Mouse (Mus musculus) heart, adult 2 months (tissue): ENCODE results near the gene Spg11. TPM values are rescaled to one million over a fixed set of nuclear protein-coding genes. Genes with fewer than 3 reads are reported as not detected.

Experiments used
- DNase-seq, 2 experiments: peaks; one replicate each; pipeline ENCODE4 v3.0.0; 2021
- H3K27ac ChIP-seq: fragments of 200-600 bp; 2 replicates; pipeline ENCODE4 v1.8.1; 2022
- H3K27me3 ChIP-seq: fragments of 200-500 bp; 2 replicates; pipeline ENCODE4 v1.6.1; 2012; ENCODE audit warnings: mild to moderate bottlenecking, low read length, inconsistent platforms, mixed read lengths; ENCODE audit not compliant: control insufficient read depth, insufficient read depth
- H3K36me3 ChIP-seq: fragments of 200-500 bp; 2 replicates; pipeline ENCODE4 v1.6.1; 2012; ENCODE audit warnings: low read length, inconsistent platforms; ENCODE audit not compliant: control insufficient read depth, insufficient read depth
- H3K4me1 ChIP-seq: fragments of 200-500 bp; 2 replicates; pipeline ENCODE4 v1.6.1; 2011; ENCODE audit warnings: low read length; ENCODE audit not compliant: control insufficient read depth, insufficient read depth
- H3K4me3 ChIP-seq: fragments of 200-600 bp; 2 replicates; pipeline ENCODE4 v1.8.1; 2022
- H3K79me2 ChIP-seq: fragments of 200-500 bp; replicated peaks from 2 replicates; pipeline ENCODE4 v1.6.1; 2012; ENCODE audit warnings: mild to moderate bottlenecking, inconsistent platforms, low read length, moderate library complexity, mixed read lengths; ENCODE audit not compliant: control insufficient read depth, insufficient read depth
- H3K9ac ChIP-seq: fragments of 200-500 bp; 2 replicates; pipeline ENCODE4 v1.6.1; 2012; ENCODE audit warnings: low read depth, mild to moderate bottlenecking, control low read depth, inconsistent platforms, low read length, mixed read lengths
- CTCF ChIP-seq: fragments of 200-600 bp; IDR thresholded peaks from 2 replicates; pipeline ENCODE4 v1.8.1; 2022; ENCODE audit warnings: antibody characterized with exemption, mild to moderate bottlenecking, moderate library complexity
- EP300 ChIP-seq: fragments of 200-500 bp; IDR thresholded peaks from 2 replicates; pipeline ENCODE4 v1.6.1; 2011; ENCODE audit warnings: low read depth, low read length, control low read depth; ENCODE audit not compliant: insufficient read depth
- POLR2A ChIP-seq: fragments of 200-500 bp; IDR thresholded peaks from 2 replicates; pipeline ENCODE4 v1.6.1; 2011; ENCODE audit warnings: mild to moderate bottlenecking, low read depth, low read length, control low read depth; ENCODE audit not compliant: insufficient read depth
- WGBS: fragments of 180-500 bp; shearing (Covaris S2); methylation state at CpG from one replicate; pipeline ENCODE4 v1.1.7; 2018; 5-methylcytosine and 5-hydroxymethylcytosine counted together
- intact Hi-C: fragments of 180-260 bp; cut with DNase I; formaldehyde crosslinking; loops from one replicate; pipeline ENCODE4 v1.15.1; 2025
- microRNA-seq, 2 experiments: library from miRNA; unstranded; fragments of <30 nt; microRNA quantifications; one replicate each; pipeline ENCODE4 v1.2.0; 2021
- polyA plus RNA-seq: library from polyadenylated mRNA; depleted of rRNA; stranded (reverse); fragments of >200 nt; gene quantifications from 2 replicates; pipeline ENCODE4 v1.2.3, GENCODE M21; 2012; rRNA removed
- total RNA-seq, 2 experiments: library from RNA; stranded (reverse); gene quantifications; 2 replicates each; pipeline ENCODE4 v1.2.3; 2021

The Spg11 gene
- total and polyA plus RNA-seq, 3 experiments = 3.8 to 11.3 (median 10.8) TPM

- no peak for TF ChIP-seq EP300
- no peak for TF ChIP-seq CTCF
- TF ChIP-seq POLR2A = no peak
- no peak overlapping the region for H3K4me3 ChIP-seq
- H3K36me3 ChIP-seq = no peaks in the 10 kb centered on the region
- H3K79me2 ChIP-seq = no peaks in the 10 kb centered on the region
- no peak overlapping the region for H3K9ac ChIP-seq
- DNase-seq = no peak
- no peak overlapping the region for H3K27ac ChIP-seq
- H3K4me1 ChIP-seq = no peaks in the 10 kb centered on the region
- WGBS = 83% methylated on average over 7 of the region's 7 CpGs
- intact Hi-C loops = no loop called here
- no peaks in the 10 kb centered on the region for H3K27me3 ChIP-seq
Measured at GRCm38 (mm10) chr2:122011441-122011840, 106.7 kb downstream of the Spg11 start.

- no peaks in the 10 kb centered on the region for H3K79me2 ChIP-seq
- no peak overlapping the region for H3K4me3 ChIP-seq
- 95% methylated on average over 3 of the region's 3 CpGs for WGBS
- H3K36me3 ChIP-seq = no peaks in the 10 kb centered on the region
- no peak for DNase-seq
- intact Hi-C loops = no loop called here
- no peak overlapping the region for H3K9ac ChIP-seq
- H3K4me1 ChIP-seq = no peaks in the 10 kb centered on the region
- H3K27ac ChIP-seq = no peak overlapping the region
- TF ChIP-seq CTCF (no peak), POLR2A (no peak)
- H3K27me3 ChIP-seq = no peaks in the 10 kb centered on the region
Measured at GRCm38 (mm10) chr2:122008832-122009231, 109.4 kb downstream of the Spg11 start.

Small RNA genes within 50 kb of the gene (microRNA-seq; reads per million reads assigned to microRNA genes)
- gene Gm47314 = 0 reads per million in 2 experiments

Other genes with a start within 250 kb of the Spg11 start
- 10 to 100 TPM; 12.1 to 12.6 TPM for gene Ctdspl2, start 162.4 kb downstream of the Spg11 start, total RNA-seq
- 3.1 and 6.1 TPM in 2 replicates for gene Ctdspl2, start 162.4 kb downstream of the Spg11 start, polyA plus RNA-seq
- not detected for gene Mageb3, start 162.3 kb downstream of the Spg11 start, total RNA-seq
- not detected in 2 replicates for gene Mageb3, start 162.3 kb downstream of the Spg11 start, polyA plus RNA-seq
- gene Eif3j1, start 89.8 kb downstream of the Spg11 start, total RNA-seq = 10 to 100 TPM; 20.0 to 22.2 TPM
- 4.7 and 15.6 TPM in 2 replicates for gene Eif3j1, start 89.8 kb downstream of the Spg11 start, polyA plus RNA-seq
- 100 to 1,000 TPM; 201 to 240 TPM for gene B2m, start 29.3 kb upstream of the Spg11 start, total RNA-seq
- 400 and 574 TPM in 2 replicates for gene B2m, start 29.3 kb upstream of the Spg11 start, polyA plus RNA-seq
- not detected for gene Trim69, start 42.3 kb upstream of the Spg11 start, total RNA-seq
- 0.15 TPM in 1 of 2 replicates, not detected in the other for gene Trim69, start 42.3 kb upstream of the Spg11 start, polyA plus RNA-seq
- gene Patl2, start 67.8 kb upstream of the Spg11 start, total RNA-seq = not detected
- not detected in 2 replicates for gene Patl2, start 67.8 kb upstream of the Spg11 start, polyA plus RNA-seq
- not detected for gene Terb2, start 67.9 kb upstream of the Spg11 start, total RNA-seq
- gene Terb2, start 67.9 kb upstream of the Spg11 start, polyA plus RNA-seq = not detected in 2 replicates
- gene Sord, start 116.4 kb upstream of the Spg11 start, total RNA-seq = 100 to 1,000 TPM; 169 to 202 TPM
- gene Sord, start 116.4 kb upstream of the Spg11 start, polyA plus RNA-seq = 70.0 and 115 TPM in 2 replicates
- gene Duox2, start 180.1 kb upstream of the Spg11 start, total RNA-seq = under 1 TPM; 0.57 to 0.61 TPM
- 0.53 and 0.84 TPM in 2 replicates for gene Duox2, start 180.1 kb upstream of the Spg11 start, polyA plus RNA-seq
- gene Duoxa2, start 180.5 kb upstream of the Spg11 start, total RNA-seq = under 1 TPM; 0.18 to 0.21 TPM
- gene Duoxa2, start 180.5 kb upstream of the Spg11 start, polyA plus RNA-seq = 0.18 and 0.23 TPM in 2 replicates
- gene Duoxa1, start 195.3 kb upstream of the Spg11 start, total RNA-seq = under 1 TPM; 0.23 to 0.37 TPM
- 1.1 and 1.5 TPM in 2 replicates for gene Duoxa1, start 195.3 kb upstream of the Spg11 start, polyA plus RNA-seq
- gene Duox1, start 197.3 kb upstream of the Spg11 start, total RNA-seq = under 1 TPM; 0.10 to 0.34 TPM
- gene Duox1, start 197.3 kb upstream of the Spg11 start, polyA plus RNA-seq = 0.51 and 0.73 TPM in 2 replicates